Mouse (Mus musculus) kidney, embryonic 16.5 days (tissue): ENCODE data around the gene 4930539E08Rik. TPM values are rescaled to one million over a fixed set of nuclear protein-coding genes. Genes with fewer than 3 reads are reported as not detected.

Experiments used
- ATAC-seq: fragments of 200-750 bp; cut with Nextera tagmentation; 2 replicates; pipeline ENCODE4 v1.8.0; 2017; ENCODE audit warnings: moderate TSS enrichment; ENCODE audit not compliant: low FRiP score, low TSS enrichment
- H3K27ac ChIP-seq: fragments of 300-500 bp; sonication (generic); 2 replicates; pipeline ENCODE4 v1.5.1; 2014; ENCODE audit warnings: low read length
- H3K27me3 ChIP-seq: fragments of 300-500 bp; sonication (generic); 2 replicates; pipeline ENCODE4 v1.6.1; 2014; ENCODE audit warnings: low read length, control low read depth, mixed read lengths; ENCODE audit not compliant: insufficient read depth
- H3K36me3 ChIP-seq: fragments of 300-500 bp; sonication (generic); 2 replicates; pipeline ENCODE4 v1.6.1; 2014; ENCODE audit warnings: low read length, control low read depth, mixed read lengths; ENCODE audit not compliant: insufficient read depth
- H3K4me1 ChIP-seq: fragments of 300-500 bp; sonication (generic); 2 replicates; pipeline ENCODE4 v1.6.1; 2014; ENCODE audit warnings: low read length, control low read depth, mixed read lengths; ENCODE audit not compliant: insufficient read depth
- H3K4me2 ChIP-seq: fragments of 300-500 bp; sonication (generic); replicated peaks from 2 replicates; pipeline ENCODE4 v1.6.1; 2014; ENCODE audit warnings: low read depth, low read length
- H3K4me3 ChIP-seq: fragments of 300-500 bp; sonication (generic); 2 replicates; pipeline ENCODE4 v1.5.1; 2014; ENCODE audit warnings: mild to moderate bottlenecking, low read length
- H3K9ac ChIP-seq: fragments of 300-500 bp; sonication (generic); replicated peaks from 2 replicates; pipeline ENCODE4 v1.6.1; 2014; ENCODE audit warnings: low read length
- H3K9me3 ChIP-seq: fragments of 300-500 bp; sonication (generic); 2 replicates; pipeline ENCODE4 v1.6.1; 2016; ENCODE audit warnings: low read length, control low read depth
- WGBS: fragments of 180-500 bp; shearing (Covaris S2); extraction: QIAGEN DNeasy Blood & Tissue Kit; methylation state at CpG from one replicate; pipeline ENCODE4 v1.1.7; 2014; 5-methylcytosine and 5-hydroxymethylcytosine counted together
- polyA plus RNA-seq: library from polyadenylated mRNA; unstranded; fragments of >200 nt; fragmentation: Nextera tagmentation; extraction: Ambion mirVana; gene quantifications from 2 replicates; pipeline ENCODE4 v1.2.1, GENCODE M21; 2015

The 4930539E08Rik gene
- polyA plus RNA-seq, 1 experiment from 2014 or later: 0.17 TPM

- H3K4me2 ChIP-seq: peak overlapping the region; percentile 45
- no peaks in the 10 kb centered on the region for H3K9me3 ChIP-seq
- H3K4me3 ChIP-seq: peak overlapping the region; percentile 10; the same call in 1 of the 2 replicates
- H3K4me1 ChIP-seq: peaks cover 26% of the 10 kb centered on the region
- H3K27ac ChIP-seq: peak overlapping the region; percentile 97
- H3K27me3 ChIP-seq: no peaks in the 10 kb centered on the region
- peak overlapping the region; percentile 58 for H3K9ac ChIP-seq
- ATAC-seq: peak; percentile 97
- 4% methylated on average over 14 of the region's 14 CpGs for WGBS
- no peaks in the 10 kb centered on the region for H3K36me3 ChIP-seq
These were observed 15.4 kb upstream of the 4930539E08Rik start for GRCm38 (mm10) chr17:28930392-28931074.

GRCm38 (mm10) chr17:28929369-28929768 lies 14.2 kb upstream of the 4930539E08Rik start:
- 87% methylated on average over 4 of the region's 4 CpGs for WGBS
- Histone ChIP-seq H3K4me2 (no peak overlapping the region), H3K9me3 (no peaks in the 10 kb centered on the region), H3K27ac (peak overlapping the region; percentile 97; the same call in 1 of the 2 replicates), H3K36me3 (no peaks in the 10 kb centered on the region), H3K4me1 (peaks cover 29% of the 10 kb centered on the region), H3K4me3 (no peak overlapping the region), H3K9ac (no peak overlapping the region), H3K27me3 (no peaks in the 10 kb centered on the region)
- no peak for ATAC-seq

GRCm38 (mm10) chr17:28928004-28928403 lies 12.9 kb upstream of the 4930539E08Rik start:
- 68% methylated on average over 9 of the region's 9 CpGs for WGBS
- H3K36me3 ChIP-seq: no peaks in the 10 kb centered on the region
- no peak overlapping the region for H3K4me3 ChIP-seq
- H3K9ac ChIP-seq: no peak overlapping the region
- no peaks in the 10 kb centered on the region for H3K27me3 ChIP-seq
- H3K4me1 ChIP-seq: peaks cover 31% of the 10 kb centered on the region
- no peak overlapping the region for H3K4me2 ChIP-seq
- no peak for ATAC-seq
- H3K27ac ChIP-seq: no peak overlapping the region
- H3K9me3 ChIP-seq: no peaks in the 10 kb centered on the region

GRCm38 (mm10) chr17:28926866-28927635 lies 11.9 kb upstream of the 4930539E08Rik start:
- WGBS: 45% methylated on average over 15 of the region's 15 CpGs
- Histone ChIP-seq H3K4me1 (peaks cover 37% of the 10 kb centered on the region), H3K27ac (no peak overlapping the region), H3K9me3 (no peaks in the 10 kb centered on the region), H3K4me2 (no peak overlapping the region), H3K27me3 (no peaks in the 10 kb centered on the region), H3K9ac (no peak overlapping the region), H3K4me3 (no peak overlapping the region), H3K36me3 (no peaks in the 10 kb centered on the region)
- no peak for ATAC-seq

- no peak for ATAC-seq
- H3K27me3 ChIP-seq: no peaks in the 10 kb centered on the region
- no peak overlapping the region for H3K4me3 ChIP-seq
- H3K27ac ChIP-seq: no peak overlapping the region
- H3K4me1 ChIP-seq: peaks cover 33% of the 10 kb centered on the region
- no peak overlapping the region for H3K9ac ChIP-seq
- H3K9me3 ChIP-seq: no peaks in the 10 kb centered on the region
- H3K4me2 ChIP-seq: no peak overlapping the region
- H3K36me3 ChIP-seq: no peaks in the 10 kb centered on the region
- WGBS: 15% methylated on average over 13 of the region's 13 CpGs
These were observed 11.3 kb upstream of the 4930539E08Rik start for GRCm38 (mm10) chr17:28926380-28926779.

GRCm38 (mm10) chr17:28924957-28925595 lies 10.0 kb upstream of the 4930539E08Rik start:
- Histone ChIP-seq H3K27ac (no peak overlapping the region), H3K4me2 (no peak overlapping the region), H3K4me3 (no peak overlapping the region), H3K27me3 (no peaks in the 10 kb centered on the region), H3K9ac (no peak overlapping the region), H3K36me3 (no peaks in the 10 kb centered on the region), H3K9me3 (no peaks in the 10 kb centered on the region), H3K4me1 (peaks cover 22% of the 10 kb centered on the region)
- WGBS: 82% methylated on average over 8 of the region's 8 CpGs
- ATAC-seq: no peak

GRCm38 (mm10) chr17:28922096-28922495 lies 7.0 kb upstream of the 4930539E08Rik start:
- no peak overlapping the region for H3K27ac ChIP-seq
- WGBS: 56% methylated on average over 6 of the region's 6 CpGs
- H3K4me3 ChIP-seq: no peak overlapping the region
- no peaks in the 10 kb centered on the region for H3K9me3 ChIP-seq
- no peaks in the 10 kb centered on the region for H3K36me3 ChIP-seq
- H3K27me3 ChIP-seq: no peaks in the 10 kb centered on the region
- no peak overlapping the region for H3K9ac ChIP-seq
- ATAC-seq: no peak
- H3K4me2 ChIP-seq: no peak overlapping the region
- peaks cover 17% of the 10 kb centered on the region for H3K4me1 ChIP-seq

GRCm38 (mm10) chr17:28921086-28921485 lies 6.0 kb upstream of the 4930539E08Rik start:
- no peak overlapping the region for H3K4me2 ChIP-seq
- H3K27ac ChIP-seq: no peak overlapping the region
- no peaks in the 10 kb centered on the region for H3K27me3 ChIP-seq
- H3K4me3 ChIP-seq: no peak overlapping the region
- WGBS: 72% methylated on average over 8 of the region's 8 CpGs
- no peak for ATAC-seq
- no peaks in the 10 kb centered on the region for H3K36me3 ChIP-seq
- H3K4me1 ChIP-seq: peaks cover 17% of the 10 kb centered on the region
- no peak overlapping the region for H3K9ac ChIP-seq
- H3K9me3 ChIP-seq: no peaks in the 10 kb centered on the region

GRCm38 (mm10) chr17:28916520-28916919 lies 1.4 kb upstream of the 4930539E08Rik start:
- H3K36me3 ChIP-seq: no peaks in the 10 kb centered on the region
- H3K27me3 ChIP-seq: no peaks in the 10 kb centered on the region
- no peak overlapping the region for H3K9ac ChIP-seq
- no peaks in the 10 kb centered on the region for H3K4me1 ChIP-seq
- ATAC-seq: no peak
- no peak overlapping the region for H3K4me3 ChIP-seq
- no peak overlapping the region for H3K4me2 ChIP-seq
- 87% methylated on average over 1 of the region's 1 CpGs for WGBS
- no peaks in the 10 kb centered on the region for H3K9me3 ChIP-seq
- H3K27ac ChIP-seq: no peak overlapping the region
